Mouse (Mus musculus) midbrain, embryonic 11.5 days (tissue): Measurements from ENCODE around the gene Rdh8. TPM values are rescaled to one million over a fixed set of nuclear protein-coding genes. Genes with fewer than 3 reads are reported as not detected.

ENCODE experiments used
- ATAC-seq: fragments of 200-750 bp; cut with Nextera tagmentation; 2 replicates; pipeline ENCODE4 v1.8.0; 2017; ENCODE audit warnings: moderate TSS enrichment, moderate library complexity; ENCODE audit not compliant: low FRiP score
- DNase-seq: peaks from one replicate; pipeline ENCODE4 v3.0.0; 2015; ENCODE audit warnings: low spot score; ENCODE audit errors: missing footprints
- H3K27ac ChIP-seq: fragments of 300-500 bp; sonication (generic); 2 replicates; pipeline ENCODE4 v1.5.1; 2014; ENCODE audit warnings: low read depth, low read length
- H3K27me3 ChIP-seq: fragments of 300-500 bp; sonication (generic); 2 replicates; pipeline ENCODE4 v1.6.1; 2014; ENCODE audit warnings: mild to moderate bottlenecking, low read length, moderate library complexity, mixed read lengths; ENCODE audit not compliant: control insufficient read depth, insufficient read depth
- H3K36me3 ChIP-seq: fragments of 300-500 bp; sonication (generic); 2 replicates; pipeline ENCODE4 v1.6.1; 2014; ENCODE audit warnings: mild to moderate bottlenecking, low read length, moderate library complexity, mixed read lengths; ENCODE audit not compliant: control insufficient read depth, insufficient read depth
- H3K4me1 ChIP-seq: fragments of 300-500 bp; sonication (generic); 2 replicates; pipeline ENCODE4 v1.6.1; 2014; ENCODE audit warnings: low read length; ENCODE audit not compliant: control insufficient read depth, insufficient read depth
- H3K4me2 ChIP-seq: fragments of 300-500 bp; sonication (generic); 2 replicates; pipeline ENCODE4 v1.6.1; 2014; ENCODE audit warnings: mild to moderate bottlenecking, moderate library complexity
- H3K4me3 ChIP-seq: fragments of 300-500 bp; sonication (generic); 2 replicates; pipeline ENCODE4 v1.5.1; 2014; ENCODE audit warnings: low read depth, low read length
- H3K9ac ChIP-seq: fragments of 300-500 bp; sonication (generic); 2 replicates; pipeline ENCODE4 v1.6.1; 2014; ENCODE audit warnings: low read length
- H3K9me3 ChIP-seq: fragments of 300-500 bp; sonication (generic); 2 replicates; pipeline ENCODE4 v1.6.1; 2016; ENCODE audit warnings: low read length; ENCODE audit not compliant: control insufficient read depth
- WGBS: fragments of 180-500 bp; shearing (Covaris S2); extraction: QIAGEN DNeasy Blood & Tissue Kit; methylation state at CpG from one replicate; pipeline ENCODE4 v1.1.7; 2014; 5-methylcytosine and 5-hydroxymethylcytosine counted together
- polyA plus RNA-seq: library from polyadenylated mRNA; unstranded; fragments of >200 nt; fragmentation: Nextera tagmentation; extraction: Ambion mirVana; gene quantifications from 2 replicates; pipeline ENCODE4 v1.2.1, GENCODE M21; 2014

Rdh8 gene
- not detected in 2 replicates for polyA plus RNA-seq

GRCm38 (mm10) chr9:20818236-20818635, at the start of gene Rdh8:
Gene Rdh8, plus strand, starts transcription at chr9:20818503.
- Histone ChIP-seq H3K9me3 (no peaks in the 10 kb centered on the region), H3K4me3 (no peak within 1 kb of the TSS), H3K27me3 (no peaks in the 10 kb centered on the region), H3K4me1 (peaks cover 8% of the 10 kb centered on the region), H3K27ac (no peak within 1 kb of the TSS), H3K4me2 (no peak within 1 kb of the TSS), H3K9ac (no peak within 1 kb of the TSS), H3K36me3 (no peaks in the 10 kb centered on the region)
- WGBS: 84% methylated on average over 6 of the region's 6 CpGs
- no peak for ATAC-seq
- peak; percentile 10 for DNase-seq

GRCm38 (mm10) chr9:20781286-20781685, 37.0 kb upstream of the Rdh8 start:
- H3K9ac ChIP-seq: no peak overlapping the region
- H3K27me3 ChIP-seq: no peaks in the 10 kb centered on the region
- no peaks in the 10 kb centered on the region for H3K36me3 ChIP-seq
- ATAC-seq (no peak), DNase-seq (no peak)
- H3K27ac ChIP-seq: no peak overlapping the region
- H3K4me1 ChIP-seq: no peaks in the 10 kb centered on the region
- WGBS: 82% methylated on average over 3 of the region's 3 CpGs
- H3K4me3 ChIP-seq: no peak overlapping the region
- no peak overlapping the region for H3K4me2 ChIP-seq
- no peaks in the 10 kb centered on the region for H3K9me3 ChIP-seq

GRCm38 (mm10) chr9:20785055-20785454, 33.2 kb upstream of the Rdh8 start:
- Histone ChIP-seq H3K9me3 (0 out of 2 replicates have a peak, but pooled peaks cover 3% of the 10 kb centered on the region), H3K27ac (no peak overlapping the region)
- no peak for ATAC-seq

GRCm38 (mm10) chr9:20787992-20788391, 30.3 kb upstream of the Rdh8 start:
- ATAC-seq (no peak), DNase-seq (peak; percentile 73)
- Histone ChIP-seq H3K4me3 (no peak overlapping the region), H3K9ac (no peak overlapping the region), H3K36me3 (no peaks in the 10 kb centered on the region), H3K4me1 (no peaks in the 10 kb centered on the region; the same call in 1 of the 2 replicates), H3K9me3 (0 out of 2 replicates have a peak, but pooled peaks cover 3% of the 10 kb centered on the region), H3K27ac (no peak overlapping the region), H3K27me3 (no peaks in the 10 kb centered on the region), H3K4me2 (no peak overlapping the region)
- 78% methylated on average over 8 of the region's 8 CpGs for WGBS

More at GRCm38 (mm10) chr9:20785055-20785454, 33.2 kb upstream of the Rdh8 start:
- no peaks in the 10 kb centered on the region for H3K27me3 ChIP-seq
- no peaks in the 10 kb centered on the region for H3K36me3 ChIP-seq
- no peak overlapping the region for H3K9ac ChIP-seq
- no peak overlapping the region for H3K4me3 ChIP-seq
- H3K4me2 ChIP-seq: no peak overlapping the region
- peak; percentile 53 for DNase-seq
- no peaks in the 10 kb centered on the region for H3K4me1 ChIP-seq
- WGBS: 76% methylated on average over 6 of the region's 6 CpGs

- no peak for DNase-seq
- H3K4me3 ChIP-seq: no peak overlapping the region
- H3K27me3 ChIP-seq: no peaks in the 10 kb centered on the region
- no peak overlapping the region for H3K9ac ChIP-seq
- no peak overlapping the region for H3K4me2 ChIP-seq
- 0 out of 2 replicates have a peak, but pooled peaks cover 3% of the 10 kb centered on the region for H3K9me3 ChIP-seq
- ATAC-seq: no peak
- H3K27ac ChIP-seq: no peak overlapping the region
- no peaks in the 10 kb centered on the region; the same call in 1 of the 2 replicates for H3K4me1 ChIP-seq
- H3K36me3 ChIP-seq: no peaks in the 10 kb centered on the region
- 89% methylated on average over 3 of the region's 4 CpGs for WGBS
Measured at GRCm38 (mm10) chr9:20789651-20790050, 28.7 kb upstream of the Rdh8 start.

- ATAC-seq: 0 out of 2 replicates have a peak, but pooled peaks have one; percentile 55
- H3K27ac ChIP-seq: no peak overlapping the region
- DNase-seq: peak; percentile 69
- no peaks in the 10 kb centered on the region for H3K27me3 ChIP-seq
- WGBS: 61% methylated on average over 3 of the region's 3 CpGs
- no peaks in the 10 kb centered on the region for H3K36me3 ChIP-seq
- H3K9me3 ChIP-seq: 0 out of 2 replicates have a peak, but pooled peaks cover 3% of the 10 kb centered on the region
- H3K4me2 ChIP-seq: no peak overlapping the region
- H3K9ac ChIP-seq: no peak overlapping the region
- no peak overlapping the region for H3K4me3 ChIP-seq
- no peaks in the 10 kb centered on the region; the same call in 1 of the 2 replicates for H3K4me1 ChIP-seq
Measured at GRCm38 (mm10) chr9:20790345-20790744, 28.0 kb upstream of the Rdh8 start.

- no peak overlapping the region for H3K4me3 ChIP-seq
- H3K27me3 ChIP-seq: no peaks in the 10 kb centered on the region
- WGBS: 55% methylated on average over 7 of the region's 7 CpGs
- no peaks in the 10 kb centered on the region for H3K9me3 ChIP-seq
- no peak overlapping the region for H3K4me2 ChIP-seq
- no peak overlapping the region for H3K9ac ChIP-seq
- no peaks in the 10 kb centered on the region; the same call in 1 of the 2 replicates for H3K4me1 ChIP-seq
- DNase-seq (peak; percentile 81), ATAC-seq (no peak)
- H3K36me3 ChIP-seq: no peaks in the 10 kb centered on the region
- no peak overlapping the region for H3K27ac ChIP-seq
Measured at GRCm38 (mm10) chr9:20794108-20794806, 24.0 kb upstream of the Rdh8 start.

GRCm38 (mm10) chr9:20804266-20805158, 13.8 kb upstream of the Rdh8 start:
- H3K9me3 ChIP-seq: peaks cover 3% of the 10 kb centered on the region; the same call in 1 of the 2 replicates
- ATAC-seq: no peak
- no peak overlapping the region for H3K9ac ChIP-seq
- no peaks in the 10 kb centered on the region for H3K36me3 ChIP-seq
- no peaks in the 10 kb centered on the region for H3K4me1 ChIP-seq
- peak; percentile 88 for DNase-seq
- H3K27ac ChIP-seq: no peak overlapping the region
- H3K4me3 ChIP-seq: no peak overlapping the region
- 79% methylated on average over 13 of the region's 13 CpGs for WGBS
- no peak overlapping the region for H3K4me2 ChIP-seq
- no peaks in the 10 kb centered on the region for H3K27me3 ChIP-seq

GRCm38 (mm10) chr9:20805159-20805495, 13.2 kb upstream of the Rdh8 start:
- Histone ChIP-seq H3K9me3 (peaks cover 3% of the 10 kb centered on the region; the same call in 1 of the 2 replicates), H3K4me2 (no peak overlapping the region), H3K9ac (no peak overlapping the region), H3K4me3 (no peak overlapping the region), H3K36me3 (no peaks in the 10 kb centered on the region), H3K4me1 (no peaks in the 10 kb centered on the region), H3K27ac (no peak overlapping the region), H3K27me3 (no peaks in the 10 kb centered on the region)
- no peak for ATAC-seq
- peak; percentile 47 for DNase-seq
- 93% methylated on average over 3 of the region's 3 CpGs for WGBS
